Mouse (Mus musculus) kidney, adult 2 months (tissue): ENCODE results near the gene Otx1.

Experiments
- CTCF ChIP-seq: fragments of 200-500 bp; conservative IDR thresholded peaks from 2 replicates; pipeline ENCODE4 v1.5.1; 2011; ENCODE audit warnings: low read depth, mild to moderate bottlenecking, control low read depth, low read length, moderate library complexity, mixed read lengths; ENCODE audit not compliant: insufficient read depth, insufficient read length
- POLR2A ChIP-seq: fragments of 200-500 bp; IDR thresholded peaks from one replicate; pipeline ENCODE4 v1.6.1; 2011; ENCODE audit warnings: low read depth, low read length, control low read depth

- TF ChIP-seq CTCF: no peak
- TF ChIP-seq POLR2A: no peak
Measured at GRCm38 (mm10) chr11:21996661-21997560, 5.8 kb downstream of the Otx1 start.
